Mouse (Mus musculus): ENCODE measurements around the gene 4931406P16Rik.

DNA sequence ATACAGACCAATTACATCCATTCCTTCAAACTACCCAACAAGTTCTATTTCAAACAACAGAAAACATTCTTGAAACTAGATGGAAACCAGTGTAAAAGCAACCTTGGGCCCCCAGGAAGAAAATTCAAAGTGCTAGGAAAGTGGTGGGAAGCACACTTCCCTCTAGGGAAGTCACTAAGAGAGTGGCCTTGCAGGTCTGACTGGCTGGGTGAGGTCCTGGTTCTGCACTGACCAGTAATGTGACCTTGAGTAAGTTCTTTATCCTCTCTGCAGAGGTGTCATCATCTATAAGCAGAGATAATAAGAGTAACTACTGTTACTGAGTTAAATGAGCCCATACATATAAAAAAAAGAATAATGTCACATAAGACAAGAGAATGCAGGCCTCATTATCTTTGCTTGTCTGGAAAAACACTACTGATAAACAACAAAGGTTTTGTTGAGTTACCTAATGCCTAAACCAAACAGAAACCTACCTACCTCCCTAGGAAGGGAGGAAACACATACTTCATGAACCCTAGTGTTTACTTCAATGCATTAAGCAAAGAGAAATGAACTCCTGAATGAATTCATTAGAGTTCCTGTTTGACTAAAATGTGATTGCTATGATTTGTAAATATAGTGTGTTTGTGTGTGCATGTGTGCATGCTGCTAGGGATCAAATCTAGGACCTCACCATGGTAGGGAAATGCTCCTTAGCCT, 22.8 kb downstream of the 4931406P16Rik start:
- no peak for TF ChIP-seq POLR2A (IDR thresholded peaks at IDR 0.05; ENCODE audit: insufficient read depth, low read depth, low read length)
- no peak for TF ChIP-seq CTCF (IDR thresholded peaks at IDR 0.05; ENCODE audit: insufficient read depth, low read depth, low read length)
